Mouse (Mus musculus) neutrophil, adult 59 days (primary cell): ENCODE results near the gene Evx1. TPM values are rescaled to one million over a fixed set of nuclear protein-coding genes. Genes with fewer than 3 reads are reported as not detected.

Source experiments
- total RNA-seq, 2 experiments: library from RNA; stranded (reverse); gene quantifications; 1 replicate in 1 of 2; 2 replicates in 1 of 2; pipeline ENCODE4 v1.2.4; 2023

Gene Evx1
- total RNA-seq = not detected

GRCm38 (mm10) chr6:52313391-52314303, at the start of gene Evx1:
Gene Evx1 (plus strand): TSS chr6:52313498.

Other genes with a start within 250 kb of the Evx1 start
- gene Hoxa1, start 155.2 kb upstream of the Evx1 start, total RNA-seq = not detected
- gene Hoxa2, start 148.7 kb upstream of the Evx1 start, total RNA-seq = under 1 TPM in 1 of 2 experiments, not detected in 1; 0.27 TPM
- gene 5730596B20Rik, start 136.0 kb upstream of the Evx1 start, total RNA-seq = not detected
- under 1 TPM in 1 of 2 experiments, not detected in 1; 0.22 TPM for gene Hoxa4, start 121.7 kb upstream of the Evx1 start, total RNA-seq
- under 1 TPM; 0.18 to 0.20 TPM for gene Hoxa5, start 108.9 kb upstream of the Evx1 start, total RNA-seq
- gene Hoxa6, start 104.8 kb upstream of the Evx1 start, total RNA-seq = not detected
- not detected for gene Hoxa3, start 100.2 kb upstream of the Evx1 start, total RNA-seq
- not detected for gene Gm28308, start 100.2 kb upstream of the Evx1 start, total RNA-seq
- gene Hoxa7, start 91.6 kb upstream of the Evx1 start, total RNA-seq = under 1 TPM; 0.38 to 0.46 TPM
- gene Hoxa9, start 82.4 kb upstream of the Evx1 start, total RNA-seq = under 1 TPM; 0.97 to 1.00 TPM
- gene Hoxa10, start 72.6 kb upstream of the Evx1 start, total RNA-seq = not detected
- gene Hoxa11, start 67.7 kb upstream of the Evx1 start, total RNA-seq = not detected
- gene Hoxa13, start 52.6 kb upstream of the Evx1 start, total RNA-seq = not detected